Mouse (Mus musculus): ENCODE measurements around the gene Ttc41. TPM values are rescaled to one million over a fixed set of nuclear protein-coding genes. Genes with fewer than 3 reads are reported as not detected.

Gene Ttc41
- polyA plus RNA-seq, 1 experiment from 2014 or later, result 2.5 TPM

- Histone ChIP-seq H3K4me1 (ENCODE audit: control insufficient read depth, insufficient read depth, low read length) (peaks cover 6% of the 10 kb centered on the region), H3K4me3 (replicated peaks; ENCODE audit: low read depth, low read length) (no peak overlapping the region), H3K27me3 (ENCODE audit: control insufficient read depth, insufficient read depth, low read length) (no peaks in the 10 kb centered on the region), H3K4me2 (ENCODE audit: low read length) (no peak overlapping the region), H3K9me3 (ENCODE audit: control insufficient read depth, low read length) (no peaks in the 10 kb centered on the region), H3K36me3 (ENCODE audit: control insufficient read depth, insufficient read depth, low read length) (peaks cover 22% of the 10 kb centered on the region), H3K9ac (replicated peaks; ENCODE audit: low read length) (no peak overlapping the region), H3K27ac (replicated peaks; ENCODE audit: low read depth, low read length) (peak overlapping the region; percentile 53)
- ATAC-seq (ENCODE audit: low FRiP score, low TSS enrichment) (peak; percentile 48), DNase-seq (peak; percentile 77)
- 21% methylated on average over 8 of the region's 8 CpGs for WGBS
These were observed 114.1 kb downstream of the Ttc41 start for GRCm38 (mm10) chr10:86819649-86820165.

DNA sequence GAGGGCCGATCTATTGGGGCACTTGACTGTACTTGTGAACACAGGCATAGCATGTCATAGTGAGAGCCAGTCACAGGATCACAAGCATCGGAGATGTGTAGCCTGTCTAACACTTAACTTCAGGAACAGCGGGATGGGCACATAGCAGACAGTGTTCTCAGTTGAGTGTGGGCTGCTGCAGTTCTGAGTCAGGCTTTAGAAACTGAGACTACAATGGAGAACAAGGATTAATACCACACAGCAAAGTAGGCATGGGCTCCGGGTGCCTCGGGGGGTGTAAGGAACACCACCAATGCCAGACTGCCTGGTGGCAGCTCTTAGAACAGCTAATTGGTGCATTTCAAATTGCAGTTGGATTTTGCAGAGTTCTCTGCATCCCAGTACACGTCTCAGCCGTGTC, 115.4 kb downstream of the Ttc41 start:
- no peak overlapping the region for H3K4me3 ChIP-seq (replicated peaks; ENCODE audit: low read depth, low read length)

DNA sequence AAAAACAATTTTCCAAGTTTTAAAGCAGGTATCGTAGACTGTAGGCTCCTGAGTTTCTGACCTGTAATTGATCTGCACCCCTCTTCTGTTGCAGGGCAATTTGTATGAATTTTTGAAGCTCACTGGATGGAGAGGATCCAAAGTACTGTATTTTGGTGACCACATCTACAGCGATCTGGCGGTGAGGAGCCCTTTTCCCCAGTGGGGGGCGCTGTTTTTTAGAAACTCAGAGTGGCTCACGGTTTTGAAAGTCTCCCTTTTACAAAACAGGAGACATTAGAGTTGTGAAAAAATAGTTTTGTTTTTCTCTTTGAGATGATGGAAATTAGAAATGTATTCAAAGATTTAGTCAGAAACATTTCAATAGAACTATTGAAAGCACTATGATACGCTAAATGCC, 118.5 kb downstream of the Ttc41 start:
- 85% methylated on average over 6 of the region's 6 CpGs for WGBS
- H3K4me2 ChIP-seq (ENCODE audit: low read length), result no peak overlapping the region
- no peak overlapping the region for H3K9ac ChIP-seq (replicated peaks; ENCODE audit: low read length)
- no peak overlapping the region for H3K27ac ChIP-seq (replicated peaks; ENCODE audit: low read depth, low read length)
- ATAC-seq (ENCODE audit: low FRiP score, low TSS enrichment) (no peak), DNase-seq (no peak)
- H3K4me1 ChIP-seq (ENCODE audit: control insufficient read depth, insufficient read depth, low read length), result peaks cover 6% of the 10 kb centered on the region
- H3K36me3 ChIP-seq (ENCODE audit: control insufficient read depth, insufficient read depth, low read length), result peaks cover 36% of the 10 kb centered on the region
- no peaks in the 10 kb centered on the region for H3K27me3 ChIP-seq (ENCODE audit: control insufficient read depth, insufficient read depth, low read length)
- 0 out of 2 replicates have a peak, but pooled peaks cover 2% of the 10 kb centered on the region for H3K9me3 ChIP-seq (ENCODE audit: control insufficient read depth, low read length)
- H3K4me3 ChIP-seq (replicated peaks; ENCODE audit: low read depth, low read length), result no peak overlapping the region

More for the DNA sequence above, 115.4 kb downstream of the Ttc41 start:
- Histone ChIP-seq H3K9ac (replicated peaks; ENCODE audit: low read length) (no peak overlapping the region), H3K27me3 (ENCODE audit: control insufficient read depth, insufficient read depth, low read length) (no peaks in the 10 kb centered on the region), H3K9me3 (ENCODE audit: control insufficient read depth, low read length) (no peaks in the 10 kb centered on the region), H3K36me3 (ENCODE audit: control insufficient read depth, insufficient read depth, low read length) (peaks cover 35% of the 10 kb centered on the region), H3K4me2 (ENCODE audit: low read length) (no peak overlapping the region), H3K27ac (replicated peaks; ENCODE audit: low read depth, low read length) (no peak overlapping the region), H3K4me1 (ENCODE audit: control insufficient read depth, insufficient read depth, low read length) (peaks cover 6% of the 10 kb centered on the region)
- no peak for ATAC-seq (ENCODE audit: low FRiP score, low TSS enrichment)
- DNase-seq, result no peak
- 90% methylated on average over 7 of the region's 7 CpGs for WGBS

- WGBS, result 85% methylated on average over 14 of the region's 14 CpGs
These were observed 119.3 kb downstream of the Ttc41 start for GRCm38 (mm10) chr10:86824871-86825270.

DNA sequence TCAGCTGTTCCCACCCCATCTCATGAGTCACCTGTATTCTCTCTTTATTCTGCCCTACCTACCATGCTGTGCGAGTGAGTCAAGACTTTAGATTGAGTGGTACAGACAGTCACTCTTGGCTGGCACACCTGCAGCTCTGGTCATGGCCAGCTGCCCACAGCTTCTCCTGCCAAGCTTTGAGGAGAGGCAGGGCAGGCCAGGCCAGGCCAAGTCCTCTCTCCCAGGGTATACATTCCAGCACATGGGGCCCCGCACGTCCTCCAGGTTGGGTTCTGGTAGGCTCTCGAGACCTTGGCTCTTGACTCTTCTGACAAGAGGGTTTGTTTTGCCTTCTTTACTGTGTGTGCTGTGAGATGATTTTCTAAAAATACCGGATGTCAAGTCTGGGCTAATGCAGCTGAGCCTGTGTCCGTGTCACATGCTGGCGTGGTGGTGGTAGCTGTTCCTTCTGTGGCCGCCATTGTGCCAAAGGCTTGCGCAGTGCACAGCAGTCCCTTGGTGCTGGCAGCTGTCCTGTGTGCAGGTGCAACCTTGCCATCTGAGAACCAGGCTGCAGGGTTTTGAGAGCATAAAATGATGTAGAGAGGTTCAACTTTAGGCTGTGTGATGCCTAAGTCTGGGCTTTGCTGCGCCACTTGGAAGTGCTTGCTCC, 120.4 kb downstream of the Ttc41 start:
- ATAC-seq (ENCODE audit: low FRiP score, low TSS enrichment) (no peak), DNase-seq (no peak)
- 94% methylated on average over 10 of the region's 10 CpGs for WGBS

More at GRCm38 (mm10) chr10:86824871-86825270, 119.3 kb downstream of the Ttc41 start:
- Histone ChIP-seq H3K9me3 (ENCODE audit: control insufficient read depth, low read length) (0 out of 2 replicates have a peak, but pooled peaks cover 3% of the 10 kb centered on the region), H3K27me3 (ENCODE audit: control insufficient read depth, insufficient read depth, low read length) (no peaks in the 10 kb centered on the region), H3K4me2 (ENCODE audit: low read length) (no peak overlapping the region), H3K27ac (replicated peaks; ENCODE audit: low read depth, low read length) (no peak overlapping the region), H3K36me3 (ENCODE audit: control insufficient read depth, insufficient read depth, low read length) (peaks cover 36% of the 10 kb centered on the region), H3K9ac (replicated peaks; ENCODE audit: low read length) (no peak overlapping the region), H3K4me3 (replicated peaks; ENCODE audit: low read depth, low read length) (no peak overlapping the region), H3K4me1 (ENCODE audit: control insufficient read depth, insufficient read depth, low read length) (peaks cover 1% of the 10 kb centered on the region; the same call in 1 of the 2 replicates)
- no peak for DNase-seq
- no peak for ATAC-seq (ENCODE audit: low FRiP score, low TSS enrichment)

More for the DNA sequence above, 120.4 kb downstream of the Ttc41 start:
- Histone ChIP-seq H3K27ac (replicated peaks; ENCODE audit: low read depth, low read length) (no peak overlapping the region), H3K9me3 (ENCODE audit: control insufficient read depth, low read length) (0 out of 2 replicates have a peak, but pooled peaks cover 3% of the 10 kb centered on the region), H3K4me3 (replicated peaks; ENCODE audit: low read depth, low read length) (no peak overlapping the region), H3K27me3 (ENCODE audit: control insufficient read depth, insufficient read depth, low read length) (no peaks in the 10 kb centered on the region), H3K9ac (replicated peaks; ENCODE audit: low read length) (no peak overlapping the region), H3K36me3 (ENCODE audit: control insufficient read depth, insufficient read depth, low read length) (peaks cover 29% of the 10 kb centered on the region), H3K4me2 (ENCODE audit: low read length) (no peak overlapping the region), H3K4me1 (ENCODE audit: control insufficient read depth, insufficient read depth, low read length) (no peaks in the 10 kb centered on the region)

Small RNA genes lying within 50 kb of the gene (microRNA-seq; reads per million reads assigned to microRNA genes)
- gene Gm25745, result 0.88 reads per million

Other genes starting within 250 kb of the Ttc41 start
- gene Syn3, start 206.9 kb upstream of the Ttc41 start, polyA plus RNA-seq (2014; fragmentation: Nextera tagmentation; extraction: Ambion mirVana), result 24.3 and 25.6 TPM in 2 replicates
- 176 and 242 TPM in 2 replicates for gene Hsp90b1, start 302 bp upstream of the Ttc41 start, polyA plus RNA-seq (2014; fragmentation: Nextera tagmentation; extraction: Ambion mirVana)
- 0.87 TPM in 1 of 2 replicates, not detected in the other for gene Gm49358, start 58.2 kb downstream of the Ttc41 start, polyA plus RNA-seq (2014; fragmentation: Nextera tagmentation; extraction: Ambion mirVana)
- gene Nt5dc3, start 73.2 kb downstream of the Ttc41 start, polyA plus RNA-seq (2014; fragmentation: Nextera tagmentation; extraction: Ambion mirVana), result 14.9 and 17.2 TPM in 2 replicates

All from midbrain, embryonic 14.5 days (tissue).